Mouse (Mus musculus): ENCODE results near the gene Ptgdr2. TPM values are rescaled to one million over a fixed set of nuclear protein-coding genes. Genes with fewer than 3 reads are reported as not detected.
A peak's percentile ranks its signal among the peaks of the same experiment; 100 is the strongest.

The Ptgdr2 gene
- polyA plus RNA-seq, 1 experiment from 2014 or later: 0.17 TPM

GRCm38 (mm10) chr19:10936077-10936476 lies 883 bp upstream of the Ptgdr2 start:
- 91% methylated on average over 5 of the region's 5 CpGs for WGBS
- H3K9ac ChIP-seq: no peak overlapping the region
- no peak overlapping the region for H3K4me2 ChIP-seq
- no peaks in the 10 kb centered on the region; the same call in 1 of the 2 replicates for H3K27me3 ChIP-seq
- peaks cover 6% of the 10 kb centered on the region for H3K4me1 ChIP-seq
- no peaks in the 10 kb centered on the region for H3K36me3 ChIP-seq (ENCODE audit: poor library complexity, severe bottlenecking)
- ATAC-seq: no peak
- no peak overlapping the region for H3K27ac ChIP-seq
- H3K9me3 ChIP-seq (replicated peaks): no peaks in the 10 kb centered on the region
- no peak overlapping the region for H3K4me3 ChIP-seq

GRCm38 (mm10) chr19:10938771-10939170 lies 1.8 kb downstream of the Ptgdr2 start:
- no peak overlapping the region for H3K4me3 ChIP-seq
- WGBS: 73% methylated on average over 3 of the region's 3 CpGs
- H3K27ac ChIP-seq: no peak overlapping the region
- H3K4me1 ChIP-seq: peaks cover 14% of the 10 kb centered on the region
- no peak overlapping the region for H3K9ac ChIP-seq
- peaks cover 23% of the 10 kb centered on the region for H3K36me3 ChIP-seq (ENCODE audit: poor library complexity, severe bottlenecking)
- H3K4me2 ChIP-seq: no peak overlapping the region
- ATAC-seq: no peak
- H3K27me3 ChIP-seq: no peaks in the 10 kb centered on the region; the same call in 1 of the 2 replicates
- H3K9me3 ChIP-seq (replicated peaks): no peaks in the 10 kb centered on the region

- Histone ChIP-seq H3K4me3 (peak overlapping the region; percentile 38), H3K27me3 (no peaks in the 10 kb centered on the region; the same call in 1 of the 2 replicates), H3K9me3 (replicated peaks) (no peaks in the 10 kb centered on the region), H3K9ac (peak overlapping the region; percentile 64), H3K4me2 (peak overlapping the region; percentile 69), H3K27ac (peak overlapping the region; percentile 26; the same call in 1 of the 2 replicates), H3K4me1 (peaks cover 14% of the 10 kb centered on the region), H3K36me3 (ENCODE audit: poor library complexity, severe bottlenecking) (peaks cover 37% of the 10 kb centered on the region)
- WGBS: 17% methylated on average over 37 of the region's 37 CpGs
- peak; percentile 95 for ATAC-seq
Observed at GRCm38 (mm10) chr19:10940097-10940800, 3.3 kb downstream of the Ptgdr2 start.

- Histone ChIP-seq H3K4me3 (peak overlapping the region; percentile 38), H3K27ac (peak overlapping the region; percentile 26; the same call in 1 of the 2 replicates), H3K9me3 (replicated peaks) (no peaks in the 10 kb centered on the region), H3K4me2 (peak overlapping the region; percentile 69), H3K36me3 (ENCODE audit: poor library complexity, severe bottlenecking) (peaks cover 41% of the 10 kb centered on the region), H3K9ac (peak overlapping the region; percentile 64), H3K27me3 (no peaks in the 10 kb centered on the region; the same call in 1 of the 2 replicates), H3K4me1 (peaks cover 14% of the 10 kb centered on the region)
- WGBS: 3% methylated on average over 40 of the region's 40 CpGs
- peak; percentile 88 for ATAC-seq
Observed at GRCm38 (mm10) chr19:10940801-10941457, 4.0 kb downstream of the Ptgdr2 start.

- H3K4me3 ChIP-seq: no peak overlapping the region
- H3K27ac ChIP-seq: no peak overlapping the region
- H3K9ac ChIP-seq: no peak overlapping the region
- ATAC-seq: no peak
- H3K36me3 ChIP-seq (ENCODE audit: poor library complexity, severe bottlenecking): peaks cover 48% of the 10 kb centered on the region
- H3K4me2 ChIP-seq: no peak overlapping the region
- no peaks in the 10 kb centered on the region; the same call in 1 of the 2 replicates for H3K27me3 ChIP-seq
- 91% methylated on average over 3 of the region's 3 CpGs for WGBS
- no peaks in the 10 kb centered on the region for H3K9me3 ChIP-seq (replicated peaks)
- peaks cover 38% of the 10 kb centered on the region for H3K4me1 ChIP-seq
Observed at GRCm38 (mm10) chr19:10943955-10944354, 7.0 kb downstream of the Ptgdr2 start.

- peaks cover 48% of the 10 kb centered on the region for H3K36me3 ChIP-seq (ENCODE audit: poor library complexity, severe bottlenecking)
- WGBS: 88% methylated on average over 3 of the region's 3 CpGs
- H3K4me3 ChIP-seq: 0 out of 2 replicates have a peak overlapping the region, but pooled peaks have one; percentile 79
- H3K27ac ChIP-seq: no peak overlapping the region
- peak overlapping the region; percentile 100 for H3K4me2 ChIP-seq
- H3K27me3 ChIP-seq: no peaks in the 10 kb centered on the region
- peak overlapping the region; percentile 88 for H3K9ac ChIP-seq
- peaks cover 32% of the 10 kb centered on the region for H3K4me1 ChIP-seq
- no peak for ATAC-seq
- H3K9me3 ChIP-seq (replicated peaks): no peaks in the 10 kb centered on the region
Observed at GRCm38 (mm10) chr19:10946506-10946905, 9.5 kb downstream of the Ptgdr2 start.

- ATAC-seq: no peak
- peaks cover 28% of the 10 kb centered on the region for H3K4me1 ChIP-seq
- WGBS: 90% methylated on average over 5 of the region's 5 CpGs
- H3K36me3 ChIP-seq (ENCODE audit: poor library complexity, severe bottlenecking): peaks cover 41% of the 10 kb centered on the region
- peak overlapping the region; percentile 100 for H3K4me2 ChIP-seq
- no peaks in the 10 kb centered on the region for H3K9me3 ChIP-seq (replicated peaks)
- peak overlapping the region; percentile 79 for H3K4me3 ChIP-seq
- H3K27me3 ChIP-seq: no peaks in the 10 kb centered on the region
- no peak overlapping the region for H3K27ac ChIP-seq
- peak overlapping the region; percentile 88 for H3K9ac ChIP-seq
Observed at GRCm38 (mm10) chr19:10947219-10947618, 10.3 kb downstream of the Ptgdr2 start.

GRCm38 (mm10) chr19:10948416-10948815 lies 11.5 kb downstream of the Ptgdr2 start:
- WGBS: under 1% methylated on average over 20 of the region's 20 CpGs
- Histone ChIP-seq H3K27me3 (no peaks in the 10 kb centered on the region), H3K4me1 (peaks cover 28% of the 10 kb centered on the region), H3K4me2 (peak overlapping the region; percentile 100), H3K27ac (no peak overlapping the region), H3K9ac (peak overlapping the region; percentile 88), H3K9me3 (replicated peaks) (no peaks in the 10 kb centered on the region), H3K36me3 (ENCODE audit: poor library complexity, severe bottlenecking) (peaks cover 29% of the 10 kb centered on the region), H3K4me3 (peak overlapping the region; percentile 79)
- peak; percentile 3; the same call in 1 of the 2 replicates for ATAC-seq

- peak within 1 kb of the TSS; percentile 88 for H3K9ac ChIP-seq
- WGBS: under 1% methylated on average over 30 of the region's 30 CpGs
- H3K27ac ChIP-seq: no peak within 1 kb of the TSS
- H3K4me2 ChIP-seq: peak within 1 kb of the TSS; percentile 100
- no peaks in the 10 kb centered on the region for H3K9me3 ChIP-seq (replicated peaks)
- peaks cover 28% of the 10 kb centered on the region for H3K4me1 ChIP-seq
- H3K27me3 ChIP-seq: no peaks in the 10 kb centered on the region
- ATAC-seq: peak; percentile 99
- H3K36me3 ChIP-seq (ENCODE audit: poor library complexity, severe bottlenecking): peaks cover 22% of the 10 kb centered on the region
- peak within 1 kb of the TSS; percentile 79 for H3K4me3 ChIP-seq
Observed at GRCm38 (mm10) chr19:10949112-10949511, 12.2 kb downstream of the Ptgdr2 start, which contains the start of gene Ccdc86. Ccdc86 (minus strand) TSS chr19:10949266.

GRCm38 (mm10) chr19:10949558-10949957 lies 12.6 kb downstream of the Ptgdr2 start:
- Histone ChIP-seq H3K27ac (no peak overlapping the region), H3K9me3 (replicated peaks) (no peaks in the 10 kb centered on the region), H3K4me1 (peaks cover 28% of the 10 kb centered on the region), H3K36me3 (ENCODE audit: poor library complexity, severe bottlenecking) (peaks cover 17% of the 10 kb centered on the region), H3K27me3 (no peaks in the 10 kb centered on the region), H3K4me2 (peak overlapping the region; percentile 100), H3K9ac (peak overlapping the region; percentile 51), H3K4me3 (peak overlapping the region; percentile 79)
- 25% methylated on average over 9 of the region's 9 CpGs for WGBS
- no peak; the same call in 1 of the 2 replicates for ATAC-seq

- Histone ChIP-seq H3K27ac (no peak overlapping the region), H3K4me1 (peaks cover 17% of the 10 kb centered on the region), H3K36me3 (ENCODE audit: poor library complexity, severe bottlenecking) (no peaks in the 10 kb centered on the region), H3K9me3 (replicated peaks) (no peaks in the 10 kb centered on the region), H3K27me3 (no peaks in the 10 kb centered on the region), H3K4me2 (no peak overlapping the region), H3K4me3 (no peak overlapping the region), H3K9ac (no peak overlapping the region)
- ATAC-seq: no peak
- 75% methylated on average over 11 of the region's 11 CpGs for WGBS
Observed at GRCm38 (mm10) chr19:10952021-10952939, 15.3 kb downstream of the Ptgdr2 start.

All from forebrain, embryonic 13.5 days (tissue).